Mouse (Mus musculus): ENCODE data around the gene H1fx.

DNA sequence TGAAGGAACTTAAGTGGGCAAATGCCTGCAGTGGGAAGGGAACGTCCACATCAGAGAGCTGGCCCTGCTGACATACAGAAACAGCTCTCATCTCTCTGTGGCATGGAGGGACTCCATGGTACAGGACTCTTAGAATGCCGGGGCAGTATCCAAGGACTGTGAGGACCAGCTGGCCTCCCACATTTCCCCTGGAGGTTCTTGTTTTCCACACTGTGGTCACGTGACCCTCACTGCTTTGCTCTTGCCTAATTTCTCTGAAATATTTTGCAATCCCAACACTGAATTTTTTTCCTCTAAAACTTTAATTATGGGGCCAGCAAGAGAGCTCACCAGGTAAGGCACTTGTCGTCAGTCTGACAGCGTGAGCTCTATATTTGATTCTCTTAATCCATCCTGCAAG is 46.4 kb downstream of the H1fx start:
- TF ChIP-seq CTCF (IDR thresholded peaks at IDR 0.05; ENCODE audit: control insufficient read depth, insufficient read depth, insufficient read length) = no peak
- no peak for TF ChIP-seq CEBPB (IDR thresholded peaks at IDR 0.05; ENCODE audit: low read depth)
- no peak for TF ChIP-seq MYOD1 (IDR thresholded peaks at IDR 0.05; ENCODE audit: control insufficient read depth, insufficient read length, low read depth)

Data from C2C12 (cell line).